Mouse (Mus musculus): Measurements from ENCODE around the gene Rnf40.

DNA sequence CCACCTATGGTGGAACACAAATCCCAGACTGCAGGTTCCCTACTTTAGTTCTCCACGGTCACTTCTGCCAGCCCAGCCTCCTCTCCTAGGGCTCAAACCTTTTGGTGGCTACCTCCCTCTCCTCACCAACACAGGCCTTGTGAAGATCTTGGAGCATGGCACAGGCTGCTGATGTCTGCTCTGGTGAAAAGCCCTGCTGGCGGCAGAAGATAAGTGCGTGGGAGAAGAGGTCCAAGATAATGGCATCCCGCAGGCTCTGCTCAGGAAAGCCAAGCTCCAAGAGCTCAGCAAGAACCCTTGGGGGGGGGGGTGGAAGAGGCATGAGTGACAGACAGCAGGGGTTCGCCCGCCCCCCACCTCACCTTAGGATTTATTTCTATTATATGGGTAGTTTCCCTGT is 2.4 kb upstream of the Rnf40 start:
- TF ChIP-seq TCF12 (IDR thresholded peaks at IDR 0.05; ENCODE audit: insufficient read depth, poor library complexity, severe bottlenecking) (no peak), USF1 (IDR thresholded peaks at IDR 0.05; ENCODE audit: low read depth) (no peak), POLR2AphosphoS2 (IDR thresholded peaks at IDR 0.05; ENCODE audit: insufficient read length, low read depth) (no peak), POLR2A (IDR thresholded peaks at IDR 0.05; ENCODE audit: insufficient read length, low read depth) (no peak), MYOG (IDR thresholded peaks at IDR 0.05; ENCODE audit: control insufficient read depth in 1 of 3, insufficient read depth in 1 of 3, insufficient read length in 2 of 3, low read depth in 2 of 3) (no peak)
